Mouse (Mus musculus) spleen, postnatal 36 days (tissue): ENCODE data around the gene Psat1.

ENCODE experiments used
- DNase-seq, 2 experiments: peaks; one replicate each; pipeline ENCODE4 v3.0.0; 2022; ENCODE audit warnings: low spot score in 2 of 2, mixed read lengths in 1 of 2

Gene Psat1

DNA sequence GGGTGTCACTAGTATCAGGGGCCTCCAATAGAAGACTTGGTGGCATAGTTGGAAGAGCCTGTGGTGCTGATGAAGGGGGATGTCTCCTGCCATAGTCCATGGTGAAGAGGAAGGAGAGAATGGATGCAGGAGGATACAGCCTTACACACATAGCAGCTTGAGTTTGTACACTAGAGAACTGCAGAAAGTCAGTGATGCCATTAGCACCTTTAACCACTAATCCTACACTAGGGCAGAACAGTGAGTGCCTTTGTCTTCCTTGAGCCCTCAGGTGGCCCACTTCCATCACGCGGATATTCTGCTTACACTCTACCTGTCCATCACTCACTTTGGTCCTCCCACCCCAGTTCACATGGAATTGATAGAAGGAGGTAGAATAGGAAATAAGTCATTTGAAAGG, 83.0 kb downstream of the Psat1 start:
- DNase-seq: no peak

- no peak for DNase-seq
These were observed 91.8 kb downstream of the Psat1 start for GRCm38 (mm10) chr19:15855379-15855778.
